Mouse (Mus musculus) kidney, postnatal 4 days (tissue): ENCODE results near the gene Lamb1.

Experiments used
- DNase-seq, 2 experiments: peaks; one replicate each; pipeline ENCODE4 v3.0.0; 2021; ENCODE audit warnings: mixed read lengths in 2 of 2

Lamb1 gene

GRCm38 (mm10) chr12:31290951-31291350 lies 25.9 kb downstream of the Lamb1 start:
- no peak for DNase-seq

- DNase-seq: peak in 1 of 2 experiments; percentile 32
Measured at GRCm38 (mm10) chr12:31293361-31294142, 28.5 kb downstream of the Lamb1 start.

GRCm38 (mm10) chr12:31294526-31294925 lies 29.5 kb downstream of the Lamb1 start:
- peak; percentile 52 to 63 for DNase-seq

GRCm38 (mm10) chr12:31294996-31295395 lies 30.0 kb downstream of the Lamb1 start:
- DNase-seq: peak in 1 of 2 experiments; percentile 46

- DNase-seq: peak; percentile 48 to 69
Measured at GRCm38 (mm10) chr12:31295505-31295904, 30.5 kb downstream of the Lamb1 start.

GRCm38 (mm10) chr12:31296097-31296496 lies 31.1 kb downstream of the Lamb1 start:
- peak in 1 of 2 experiments; percentile 57 for DNase-seq

- DNase-seq: no peak
Measured at GRCm38 (mm10) chr12:31298122-31298521, 33.1 kb downstream of the Lamb1 start.

- no peak for DNase-seq
Measured at GRCm38 (mm10) chr12:31298530-31298929, 33.5 kb downstream of the Lamb1 start.

- DNase-seq: no peak
Measured at GRCm38 (mm10) chr12:31299126-31299525, 34.1 kb downstream of the Lamb1 start.

GRCm38 (mm10) chr12:31299676-31300197 lies 34.7 kb downstream of the Lamb1 start:
- peak in 1 of 2 experiments; percentile 23 for DNase-seq

GRCm38 (mm10) chr12:31300276-31300675 lies 35.2 kb downstream of the Lamb1 start:
- DNase-seq: no peak

- DNase-seq: peak in 1 of 2 experiments; percentile 22
Measured at GRCm38 (mm10) chr12:31302266-31302665, 37.2 kb downstream of the Lamb1 start.

GRCm38 (mm10) chr12:31302766-31303511 lies 37.9 kb downstream of the Lamb1 start:
- no peak for DNase-seq

- DNase-seq: peak in 1 of 2 experiments; percentile 26
Measured at GRCm38 (mm10) chr12:31306075-31306675, 41.1 kb downstream of the Lamb1 start.

GRCm38 (mm10) chr12:31307011-31307410 lies 42.0 kb downstream of the Lamb1 start:
- DNase-seq: no peak

GRCm38 (mm10) chr12:31307756-31308155 lies 42.7 kb downstream of the Lamb1 start:
- DNase-seq: no peak

- DNase-seq: no peak
Measured at GRCm38 (mm10) chr12:31310687-31311086, 45.7 kb downstream of the Lamb1 start.

GRCm38 (mm10) chr12:31311671-31312265 lies 46.7 kb downstream of the Lamb1 start:
- no peak for DNase-seq

GRCm38 (mm10) chr12:31312281-31312680 lies 47.2 kb downstream of the Lamb1 start:
- no peak for DNase-seq

GRCm38 (mm10) chr12:31313136-31313535 lies 48.1 kb downstream of the Lamb1 start:
- DNase-seq: no peak

- DNase-seq: no peak
Measured at GRCm38 (mm10) chr12:31314310-31314709, 49.3 kb downstream of the Lamb1 start.

GRCm38 (mm10) chr12:31315961-31316360 lies 50.9 kb downstream of the Lamb1 start:
- no peak for DNase-seq
